In genomic region chr4:141078510-141079137, GRCm38 (mm10) we compare ENCODE assay signal across 10 mouse cellular contexts. TPM values are rescaled to one million over a fixed set of nuclear protein-coding genes. Genes with fewer than 3 reads are reported as not detected.
DNase-seq lines count a peak whose midpoint lies in the region; ATAC-seq and TF ChIP-seq lines count a peak whose summit lies in the region.
"Had no signal": no experiment of that assay in that cellular context is flagged by ENCODE, and none has a peak within 500 bp of the region (broad histone marks: within the 10 kb centered on the region; RNA-seq: fewer than 3 reads in every experiment).

No protein-coding gene starts in this region.

- peaks cover 28% of the 10 kb centered on the region for H3K79me2 ChIP-seq in MEL (ENCODE audit: control insufficient read depth, insufficient read depth, low read length, poor library complexity)

- H3K9me3 ChIP-seq in heart, embryonic 15.5 days (replicated peaks): no peaks in the 10 kb centered on the region
- H3K9me3 ChIP-seq in MEL (replicated peaks; ENCODE audit: insufficient read depth, low read length): no peaks in the 10 kb centered on the region
- no peaks in the 10 kb centered on the region for H3K9me3 ChIP-seq in hindbrain, embryonic 10.5 days
- no peaks in the 10 kb centered on the region for H3K9me3 ChIP-seq in liver, embryonic 16.5 days (replicated peaks; ENCODE audit: control insufficient read depth, low read length)

- DNase-seq in heart, postnatal 14 days: no peak
- DNase-seq in MEL (ENCODE audit: low read depth, low spot score): no peak
- DNase-seq in hindbrain, embryonic 10.5 days (ENCODE audit: low spot score): no peak
- no peak for DNase-seq in right cerebral cortex, postnatal 4 days
- no peak for DNase-seq in urinary bladder, postnatal 36 days (ENCODE audit: low spot score in 2 of 2)
- DNase-seq in left cerebral cortex, postnatal 36 days (ENCODE audit: low spot score in 2 of 2): no peak

- no peaks in the 10 kb centered on the region for H3K36me3 ChIP-seq in heart, embryonic 15.5 days
- peaks cover 0 to 24% of the 10 kb centered on the region in 2 experiments; a peak in 2 of 4 replicates for H3K36me3 ChIP-seq in MEL (ENCODE audit: control insufficient read depth in 1 of 2, insufficient read depth in 2 of 2, low read length in 2 of 2)
- H3K36me3 ChIP-seq in hindbrain, embryonic 10.5 days: peaks cover 26% of the 10 kb centered on the region
- H3K36me3 ChIP-seq in liver, embryonic 16.5 days (ENCODE audit: control insufficient read depth, insufficient read depth): peaks cover 4% of the 10 kb centered on the region

- no peak for TF ChIP-seq POLR2A in MEL (IDR thresholded peaks at IDR 0.05; ENCODE audit: control insufficient read depth in 1 of 2, insufficient read depth in 1 of 2, low read depth in 1 of 2, low read length in 2 of 2, poor library complexity in 1 of 2)

- 69% methylated on average over 18 of the region's 18 CpGs for WGBS in heart, embryonic 15.5 days
- WGBS in hindbrain, embryonic 10.5 days: 76% methylated on average over 18 of the region's 18 CpGs
- 69% methylated on average over 18 of the region's 18 CpGs for WGBS in liver, embryonic 16.5 days (ENCODE audit: insufficient replicate concordance)

- intact Hi-C loops in heart, postnatal 14 days (cut with DNase I): loop anchor here (5.0 kb wide), 1 partner anchor 59 kb away; the partner anchor contains the start of gene Szrd1
- intact Hi-C loops in left cerebral cortex, postnatal 36 days (cut with DNase I): loop anchor here (5.0 kb wide), 1 partner anchor 59 kb away; the partner anchor contains the start of gene Szrd1

- H3K4me1 ChIP-seq in heart, embryonic 15.5 days (replicated peaks): peaks cover 36% of the 10 kb centered on the region
- peaks cover 10 to 25% of the 10 kb centered on the region in 2 experiments for H3K4me1 ChIP-seq in MEL (ENCODE audit: control insufficient read depth in 1 of 2, insufficient read depth in 2 of 2, low read length in 2 of 2)
- peaks cover 17% of the 10 kb centered on the region for H3K4me1 ChIP-seq in hindbrain, embryonic 10.5 days (replicated peaks)
- H3K4me1 ChIP-seq in liver, embryonic 16.5 days (ENCODE audit: control insufficient read depth, low read depth, low read length): peaks cover 39% of the 10 kb centered on the region

- no peaks in the 10 kb centered on the region for H3K27me3 ChIP-seq in heart, embryonic 15.5 days
- H3K27me3 ChIP-seq in MEL (ENCODE audit: control insufficient read depth in 1 of 2, insufficient read depth in 2 of 2, low read length in 2 of 2): no peaks in the 10 kb centered on the region
- H3K27me3 ChIP-seq in hindbrain, embryonic 10.5 days (ENCODE audit: insufficient read depth, poor library complexity, severe bottlenecking): no peaks in the 10 kb centered on the region
- no peaks in the 10 kb centered on the region for H3K27me3 ChIP-seq in liver, embryonic 16.5 days (ENCODE audit: control insufficient read depth, insufficient read depth, low read depth, low read length)
- H3K27me3 ChIP-seq: Patski had no signal

- H3K9ac ChIP-seq in heart, embryonic 15.5 days: no peak overlapping the region
- H3K9ac ChIP-seq in MEL (ENCODE audit: control insufficient read depth, low read depth, low read length, poor library complexity, severe bottlenecking): no peak overlapping the region
- no peak overlapping the region for H3K9ac ChIP-seq in liver, embryonic 16.5 days (ENCODE audit: low read depth, low read length)

- H3K27ac ChIP-seq in heart, embryonic 15.5 days: no peak overlapping the region
- H3K27ac ChIP-seq in MEL (ENCODE audit: control insufficient read depth, low read depth, low read length): no peak overlapping the region
- peak overlapping the region; percentile 86 for H3K27ac ChIP-seq in hindbrain, embryonic 10.5 days
- H3K27ac ChIP-seq in liver, embryonic 16.5 days (ENCODE audit: low read length): no peak overlapping the region

- no peak for TF ChIP-seq EP300 in MEL (IDR thresholded peaks at IDR 0.05; ENCODE audit: low read depth in 1 of 2, low read length in 2 of 2)

- TF ChIP-seq CTCF in MEL (IDR thresholded peaks at IDR 0.05 in 2 of 3, conservative IDR thresholded peaks at IDR 0.05 in 1 of 3; ENCODE audit: control insufficient read depth in 1 of 3, insufficient read depth in 1 of 3, low read depth in 2 of 3, low read length in 3 of 3, poor library complexity in 1 of 3, severe bottlenecking in 1 of 3): no peak

- H3K4me2 ChIP-seq in heart, embryonic 15.5 days: 0 out of 2 replicates have a peak overlapping the region, but pooled peaks have one; percentile 25
- peak overlapping the region; percentile 39 for H3K4me2 ChIP-seq in liver, embryonic 16.5 days (ENCODE audit: low read depth, low read length)

- TF ChIP-seq RAD21 in MEL (IDR thresholded peaks at IDR 0.05; ENCODE audit: low read depth, low read length): no peak

- ATAC-seq in heart, embryonic 15.5 days (replicated peaks; ENCODE audit: insufficient number of reproducible peaks, insufficient read depth, low FRiP score, low read depth): no peak
- ATAC-seq in liver, embryonic 16.5 days (ENCODE audit: low read depth): no peak

- peak overlapping the region; percentile 82 for H3K4me3 ChIP-seq in heart, embryonic 15.5 days
- H3K4me3 ChIP-seq in MEL (ENCODE audit: control insufficient read depth in 1 of 2, insufficient read depth in 1 of 2, low read depth in 2 of 2, low read length in 2 of 2): peak overlapping the region; percentile 21 to 28; a peak in 2 of 4 replicates
- peak overlapping the region; percentile 92 for H3K4me3 ChIP-seq in hindbrain, embryonic 10.5 days
- peak overlapping the region; percentile 88 for H3K4me3 ChIP-seq in liver, embryonic 16.5 days (ENCODE audit: low read depth, low read length)

TF ChIP-seq in MEL, 35 proteins besides CTCF, POLR2A, EP300 and RAD21:
- no peak for TF ChIP-seq HCFC1 (IDR thresholded peaks at IDR 0.05; ENCODE audit: low read depth, low read length)
- TF ChIP-seq ZKSCAN1 (IDR thresholded peaks at IDR 0.05; ENCODE audit: low read depth, low read length): peak; percentile 76; the same call in 1 of the 2 replicates

RNA-seq across cellular contexts. Expression of gene Necap2, which starts 0.5 kb away (rescaled TPM):
- polyA plus RNA-seq in heart, embryonic 15.5 days (2015; fragmentation: Nextera tagmentation; extraction: Ambion mirVana): 38.6 and 52.4 TPM in 2 replicates
- total RNA-seq in heart, postnatal 14 days (2021): 10 to 100 TPM; 22.2 to 22.6 TPM
- 45.1 and 57.4 TPM in 2 replicates for total RNA-seq in MEL (2012; rRNA removed)
- 10 to 100 TPM in 1 of 2 experiments, not detected in 1; 75.6 TPM for polyA plus RNA-seq in MEL (2012; ENCODE audit: insufficient read depth in 1 of 2, insufficient read length in 2 of 2, low read depth in 1 of 2, low replicate concordance in 2 of 2, missing spikeins in 1 of 2)
- polyA plus RNA-seq in hindbrain, embryonic 10.5 days (2016; fragmentation: Nextera tagmentation; extraction: Ambion mirVana): 60.2 and 66.0 TPM in 2 replicates
- 87.5 and 93.3 TPM in 2 replicates for polyA plus RNA-seq in liver, embryonic 16.5 days (2015; fragmentation: Nextera tagmentation; extraction: Ambion mirVana)
- total RNA-seq in left cerebral cortex, postnatal 36 days (2021): 10 to 100 TPM; 38.2 to 42.4 TPM

RNA-seq across cellular contexts. Expression of gene Spata21, which starts 9.5 kb away (rescaled TPM):
- 0.26 TPM in 1 of 2 replicates, not detected in the other for polyA plus RNA-seq in heart, embryonic 15.5 days (2015; fragmentation: Nextera tagmentation; extraction: Ambion mirVana)
- not detected for total RNA-seq in heart, postnatal 14 days (2021)
- total RNA-seq in MEL (2012; rRNA removed): not detected in 2 replicates
- polyA plus RNA-seq in MEL (2012; ENCODE audit: insufficient read depth in 1 of 2, insufficient read length in 2 of 2, low read depth in 1 of 2, low replicate concordance in 2 of 2, missing spikeins in 1 of 2): not detected
- not detected in 2 replicates for polyA plus RNA-seq in hindbrain, embryonic 10.5 days (2016; fragmentation: Nextera tagmentation; extraction: Ambion mirVana)
- not detected in 2 replicates for polyA plus RNA-seq in liver, embryonic 16.5 days (2015; fragmentation: Nextera tagmentation; extraction: Ambion mirVana)
- total RNA-seq in left cerebral cortex, postnatal 36 days (2021): under 1 TPM; 0.43 to 0.79 TPM
- total RNA-seq: common myeloid progenitor, adult 5-6 weeks had no signal
- polyA plus RNA-seq: Patski had no signal

RNA-seq across cellular contexts. Expression of gene Crocc, which starts 18.3 kb away (rescaled TPM):
- polyA plus RNA-seq in heart, embryonic 15.5 days (2015; fragmentation: Nextera tagmentation; extraction: Ambion mirVana): 3.4 and 4.7 TPM in 2 replicates
- 1 to 10 TPM; 6.0 to 6.2 TPM for total RNA-seq in heart, postnatal 14 days (2021)
- total RNA-seq in MEL (2012; rRNA removed): 0.77 and 0.92 TPM in 2 replicates
- 1 to 10 TPM in 1 of 2 experiments, not detected in 1; 3.6 TPM for polyA plus RNA-seq in MEL (2012; ENCODE audit: insufficient read depth in 1 of 2, insufficient read length in 2 of 2, low read depth in 1 of 2, low replicate concordance in 2 of 2, missing spikeins in 1 of 2)
- polyA plus RNA-seq in hindbrain, embryonic 10.5 days (2016; fragmentation: Nextera tagmentation; extraction: Ambion mirVana): 11.4 and 12.0 TPM in 2 replicates
- 0.59 and 0.63 TPM in 2 replicates for polyA plus RNA-seq in liver, embryonic 16.5 days (2015; fragmentation: Nextera tagmentation; extraction: Ambion mirVana)
- 10 to 100 TPM; 40.3 to 73.7 TPM for total RNA-seq in left cerebral cortex, postnatal 36 days (2021)

Comparison
In these comparisons a context has a peak if more than half of its experiments do, and no peak if none do; other contexts are left out.
1. H3K4me3 ChIP-seq: peak in every context shown above with its lines; median percentile 92 in hindbrain, embryonic 10.5 days; 88 in liver, embryonic 16.5 days; 82 in heart, embryonic 15.5 days; 24 in MEL.